Mouse (Mus musculus): Measurements from ENCODE around the gene C1qtnf6.

Gene C1qtnf6

GRCm38 (mm10) chr15:78530671-78531450 lies at the start of gene C1qtnf6:
Gene C1qtnf6, minus strand, starts transcription at chr15:78531416.
- DNase-seq: peak; percentile 81

- no peak for DNase-seq
Measured at GRCm38 (mm10) chr15:78576284-78576810, 45.1 kb upstream of the C1qtnf6 start.

GRCm38 (mm10) chr15:78572658-78573397 lies 41.6 kb upstream of the C1qtnf6 start, which contains the start of gene Rac2:
Gene Rac2, minus strand, starts transcription at chr15:78572783.
- no peak for DNase-seq

GRCm38 (mm10) chr15:78572270-78572600 lies 41.0 kb upstream of the C1qtnf6 start:
- DNase-seq: no peak

- no peak for DNase-seq
Measured at GRCm38 (mm10) chr15:78571554-78572269, 40.5 kb upstream of the C1qtnf6 start.

- no peak for DNase-seq
Measured at GRCm38 (mm10) chr15:78570170-78570569, 39.0 kb upstream of the C1qtnf6 start.

GRCm38 (mm10) chr15:78567608-78568120 lies 36.4 kb upstream of the C1qtnf6 start:
- DNase-seq: no peak

GRCm38 (mm10) chr15:78564764-78565435 lies 33.7 kb upstream of the C1qtnf6 start:
- DNase-seq: no peak

- no peak for DNase-seq
Measured at GRCm38 (mm10) chr15:78563937-78564336, 32.7 kb upstream of the C1qtnf6 start.

- no peak for DNase-seq
Measured at GRCm38 (mm10) chr15:78563344-78563743, 32.1 kb upstream of the C1qtnf6 start.

- no peak for DNase-seq
Measured at GRCm38 (mm10) chr15:78559141-78559979, 28.1 kb upstream of the C1qtnf6 start.

GRCm38 (mm10) chr15:78557693-78558535 lies 26.7 kb upstream of the C1qtnf6 start:
- no peak for DNase-seq

GRCm38 (mm10) chr15:78554545-78555313 lies 23.5 kb upstream of the C1qtnf6 start:
- DNase-seq: no peak

- no peak for DNase-seq
Measured at GRCm38 (mm10) chr15:78549189-78549734, 18.0 kb upstream of the C1qtnf6 start.

- DNase-seq: no peak
Measured at GRCm38 (mm10) chr15:78548711-78549110, 17.5 kb upstream of the C1qtnf6 start.

- no peak for DNase-seq
Measured at GRCm38 (mm10) chr15:78548336-78548665, 17.1 kb upstream of the C1qtnf6 start.

- peak; percentile 43 for DNase-seq
Measured at GRCm38 (mm10) chr15:78547415-78548335, 16.5 kb upstream of the C1qtnf6 start.

GRCm38 (mm10) chr15:78546060-78546459 lies 14.8 kb upstream of the C1qtnf6 start:
- no peak for DNase-seq

All from kidney, postnatal 10 days (tissue).